Mouse (Mus musculus): Measurements from ENCODE around the gene Trrap.

Gene Trrap

DNA sequence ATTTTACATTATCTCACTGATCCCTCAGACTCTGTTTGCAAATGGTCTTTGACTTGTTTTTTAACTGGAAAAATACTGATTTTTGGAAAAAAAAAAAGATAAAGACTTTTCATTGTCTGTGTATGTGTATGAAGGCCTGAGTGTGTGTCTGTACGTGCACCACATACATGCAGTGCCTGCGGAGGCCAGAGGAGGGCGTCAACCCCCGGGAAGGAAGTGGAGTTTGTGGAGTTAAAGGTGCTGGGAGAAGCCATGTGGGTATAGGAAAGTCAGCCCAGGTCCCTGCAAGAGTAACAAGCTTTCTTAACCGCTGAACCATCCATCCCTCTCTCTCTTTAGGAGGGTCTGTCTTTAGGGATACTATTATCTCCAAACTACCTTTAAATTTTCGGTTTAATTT lies 5.7 kb downstream of the Trrap start:
- in situ Hi-C loops (cut with MseI, MboI): no loop called here

GRCm38 (mm10) chr5:144780654-144781053 lies 13.1 kb downstream of the Trrap start:
- in situ Hi-C loops (cut with MseI, MboI): no loop called here

DNA sequence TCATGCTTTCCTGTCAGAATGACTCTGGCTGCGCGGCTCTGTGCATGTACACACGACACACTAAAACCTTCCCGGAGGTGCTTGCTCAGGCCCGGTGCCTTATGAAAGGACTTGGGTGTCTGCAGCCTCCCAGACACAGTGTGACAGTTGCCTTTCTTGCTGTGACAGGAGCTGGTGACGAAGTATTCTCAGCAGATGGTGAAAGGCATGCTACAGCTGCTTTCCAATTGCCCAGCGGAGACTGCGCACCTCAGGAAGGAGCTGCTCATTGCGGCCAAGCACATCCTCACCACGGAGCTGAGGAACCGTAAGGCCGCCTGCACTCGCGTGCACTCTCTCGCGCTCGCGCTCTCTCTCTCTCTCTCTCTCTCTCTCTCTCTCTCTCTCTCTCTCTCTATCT lies 18.9 kb downstream of the Trrap start:
- in situ Hi-C loops (cut with MseI, MboI): no loop called here

- in situ Hi-C loops (cut with MseI, MboI): no loop called here
Observed at GRCm38 (mm10) chr5:144793374-144793773, 25.8 kb downstream of the Trrap start.

DNA sequence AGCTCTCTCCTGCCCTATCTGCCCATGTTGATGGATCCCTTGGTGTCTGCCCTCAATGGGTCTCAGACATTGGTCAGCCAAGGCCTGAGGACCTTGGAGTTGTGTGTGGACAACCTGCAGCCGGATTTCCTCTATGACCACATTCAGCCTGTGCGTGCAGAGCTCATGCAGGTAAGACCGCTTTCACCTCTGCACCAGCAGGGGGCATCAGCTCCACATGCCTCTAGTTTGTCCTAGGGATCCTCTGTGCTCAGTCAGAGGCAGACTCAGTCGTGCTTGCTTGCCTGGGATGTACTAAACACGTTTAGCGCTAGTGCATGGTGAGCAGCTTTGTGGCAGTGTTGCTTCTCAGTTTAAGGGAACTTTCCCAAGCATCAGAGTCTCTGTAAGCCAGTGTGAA lies 27.2 kb downstream of the Trrap start:
- in situ Hi-C loops (cut with MseI, MboI): no loop called here

- in situ Hi-C loops (cut with MseI, MboI): no loop called here
Observed at GRCm38 (mm10) chr5:144797116-144797515, 29.6 kb downstream of the Trrap start.

- in situ Hi-C loops (cut with MseI, MboI): no loop called here
Observed at GRCm38 (mm10) chr5:144803066-144803465, 35.5 kb downstream of the Trrap start.

DNA sequence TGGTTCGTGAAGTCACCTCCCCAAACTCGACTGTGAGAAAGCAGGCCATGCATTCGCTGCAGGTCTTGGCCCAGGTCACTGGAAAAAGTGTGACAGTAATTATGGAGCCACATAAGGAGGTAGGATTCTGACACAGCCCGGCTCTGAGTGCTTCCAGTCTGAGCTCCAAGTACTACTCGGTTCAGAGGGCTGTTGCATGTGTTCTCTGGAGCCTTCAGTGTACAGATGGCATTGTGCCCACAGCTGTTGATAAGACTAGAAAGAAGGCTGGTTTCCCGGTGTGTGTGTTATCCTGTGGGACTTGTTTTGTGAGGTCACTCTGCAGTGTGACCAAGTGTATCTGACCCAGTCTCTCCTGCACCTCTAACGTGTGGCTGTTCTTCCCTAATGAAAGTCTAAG lies 36.6 kb downstream of the Trrap start:
- in situ Hi-C loops (cut with MseI, MboI): no loop called here

GRCm38 (mm10) chr5:144806931-144807330 lies 39.4 kb downstream of the Trrap start:
- in situ Hi-C loops (cut with MseI, MboI): no loop called here

DNA sequence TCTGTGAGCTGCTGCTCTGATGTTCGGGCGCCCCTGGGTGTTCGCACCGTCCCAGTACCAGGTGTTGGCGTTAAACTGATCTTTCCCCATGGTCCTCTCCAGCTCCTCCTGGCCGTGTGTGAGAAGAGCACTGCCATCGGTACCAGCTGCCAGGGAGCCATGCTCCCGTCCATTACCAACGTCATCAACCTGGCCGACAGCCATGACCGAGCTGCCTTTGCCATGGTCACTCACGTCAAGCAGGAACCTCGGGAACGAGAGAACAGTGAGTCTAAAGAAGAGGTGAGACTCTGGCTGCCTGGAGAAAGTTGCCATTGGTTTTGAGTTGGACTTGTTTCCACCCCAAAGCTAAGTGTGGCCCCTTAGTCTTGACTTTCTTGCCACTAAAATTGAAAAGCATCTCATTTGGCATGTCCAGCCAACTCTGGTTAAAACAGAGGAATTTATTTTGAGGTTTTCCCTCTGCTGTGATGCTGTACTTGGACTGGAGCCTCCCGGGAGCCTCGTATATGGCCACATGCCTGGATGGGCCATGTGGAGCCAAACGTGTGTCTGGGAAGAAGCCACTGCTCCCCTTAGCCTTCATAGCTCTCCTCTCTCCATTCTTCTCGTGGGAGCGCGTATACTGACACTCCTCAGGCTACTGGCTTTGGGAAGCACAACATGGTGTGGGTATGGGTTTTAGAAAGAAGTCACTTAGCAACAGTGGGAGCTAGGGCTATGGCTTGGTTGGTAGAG lies 61.0 kb downstream of the Trrap start:
- in situ Hi-C loops (cut with MseI, MboI): no loop called here

- in situ Hi-C loops (cut with MseI, MboI): no loop called here
Observed at GRCm38 (mm10) chr5:144829631-144830030, 62.1 kb downstream of the Trrap start.

GRCm38 (mm10) chr5:144831840-144832469 lies 64.4 kb downstream of the Trrap start:
- in situ Hi-C loops (cut with MseI, MboI): no loop called here

DNA sequence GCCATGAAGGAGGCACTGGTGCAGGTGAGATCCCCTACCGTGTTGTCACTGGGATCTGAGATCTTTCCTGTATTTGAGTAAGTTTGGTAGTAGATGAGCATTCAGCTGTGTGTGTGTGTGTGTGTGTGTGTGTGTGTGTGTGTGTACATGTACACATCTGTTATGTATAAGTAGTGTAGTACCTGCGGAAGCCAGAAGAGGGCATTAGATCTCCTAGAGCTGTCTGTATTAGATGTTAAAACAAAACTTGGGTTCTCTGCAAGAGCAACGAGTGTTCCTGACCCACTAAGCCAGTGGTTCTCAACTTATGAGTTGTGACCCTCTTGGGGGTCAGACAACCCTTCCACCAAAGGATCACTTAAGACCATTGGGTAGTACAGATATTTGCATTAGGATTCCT lies 68.6 kb downstream of the Trrap start:
- in situ Hi-C loops (cut with MseI, MboI): no loop called here

DNA sequence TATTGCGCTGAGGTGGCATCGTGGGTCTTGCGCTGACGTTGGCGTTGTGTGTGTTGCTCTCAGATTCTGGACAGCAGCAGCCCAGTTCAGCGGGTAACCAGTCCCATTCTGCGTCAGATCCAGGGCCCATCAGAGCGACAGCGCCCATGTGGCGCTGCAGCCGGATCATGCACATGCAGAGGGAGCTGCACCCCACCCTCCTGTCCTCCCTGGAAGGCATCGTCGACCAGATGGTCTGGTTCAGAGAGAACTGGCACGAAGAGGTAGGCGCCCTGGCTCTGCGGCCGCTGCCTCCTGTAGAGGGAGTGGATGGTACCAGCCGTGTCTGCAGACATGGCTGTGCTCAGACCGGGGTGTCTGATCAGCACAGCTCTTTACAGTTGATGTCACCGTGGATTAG lies 77.8 kb downstream of the Trrap start:
- in situ Hi-C loops (cut with MseI, MboI): no loop called here

- in situ Hi-C loops (cut with MseI, MboI): no loop called here
Observed at GRCm38 (mm10) chr5:144848735-144849134, 81.2 kb downstream of the Trrap start.

GRCm38 (mm10) chr5:144849932-144850331 lies 82.4 kb downstream of the Trrap start:
- in situ Hi-C loops (cut with MseI, MboI): no loop called here

DNA sequence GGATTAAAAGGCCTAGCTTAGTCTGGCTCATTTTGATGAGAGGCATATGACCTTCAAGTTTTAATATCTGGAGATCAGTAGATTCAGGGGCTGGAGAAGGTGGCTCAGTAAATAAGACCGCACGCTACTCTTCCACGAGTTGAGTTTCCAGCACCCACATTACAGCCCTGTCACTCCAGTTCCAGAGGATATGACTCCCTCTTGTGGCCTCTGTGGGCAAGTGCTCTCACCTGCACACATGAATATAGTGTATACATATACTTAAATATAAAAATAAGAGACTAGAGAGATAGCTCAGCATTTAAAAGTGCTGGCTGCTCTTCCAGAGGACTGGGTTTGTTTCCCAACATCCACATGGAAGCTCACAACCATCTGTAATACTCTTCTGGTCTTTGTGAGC lies 84.3 kb downstream of the Trrap start:
- in situ Hi-C loops (cut with MseI, MboI): no loop called here

DNA sequence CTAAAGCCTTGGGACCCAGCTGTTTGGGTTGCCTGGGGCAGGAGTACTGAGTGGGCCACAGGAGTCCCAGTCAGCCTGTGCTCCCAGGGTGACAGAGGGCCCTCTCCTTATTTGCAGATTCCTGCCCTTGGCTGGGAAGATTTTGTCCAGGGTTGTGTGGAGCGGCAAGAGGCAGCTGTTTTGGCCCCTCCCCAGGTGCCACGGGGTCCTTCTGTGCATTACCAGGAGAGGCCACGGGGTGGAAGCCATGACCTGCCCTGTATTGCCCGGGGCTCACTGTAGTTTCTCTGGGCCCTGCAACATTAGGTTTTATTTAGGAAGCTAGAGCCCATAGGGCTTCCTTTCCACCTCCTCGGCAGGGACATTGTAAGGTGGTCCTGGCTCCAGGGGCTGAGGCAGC lies 86.4 kb downstream of the Trrap start:
- in situ Hi-C loops (cut with MseI, MboI): no loop called here

DNA sequence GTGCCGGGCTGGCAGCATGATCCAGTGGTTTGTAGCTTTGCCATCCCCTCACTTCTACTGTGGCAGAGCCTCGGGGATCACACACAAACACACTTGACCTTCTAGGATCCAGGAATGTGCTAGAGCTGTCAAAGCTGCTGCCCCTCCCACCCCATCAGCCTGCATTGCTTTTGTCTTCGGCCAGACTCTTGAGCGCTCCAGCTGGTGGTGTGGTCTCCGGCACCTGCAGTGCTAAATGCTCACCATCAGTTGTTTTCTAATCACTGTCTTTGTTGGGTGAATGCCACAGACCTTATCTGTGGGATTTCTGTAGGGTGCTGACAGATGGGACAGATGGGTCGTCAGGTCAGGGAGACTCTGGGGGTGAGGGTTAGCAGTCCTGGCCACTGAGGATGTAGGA lies 88.4 kb downstream of the Trrap start:
- in situ Hi-C loops (cut with MseI, MboI): no loop called here

DNA sequence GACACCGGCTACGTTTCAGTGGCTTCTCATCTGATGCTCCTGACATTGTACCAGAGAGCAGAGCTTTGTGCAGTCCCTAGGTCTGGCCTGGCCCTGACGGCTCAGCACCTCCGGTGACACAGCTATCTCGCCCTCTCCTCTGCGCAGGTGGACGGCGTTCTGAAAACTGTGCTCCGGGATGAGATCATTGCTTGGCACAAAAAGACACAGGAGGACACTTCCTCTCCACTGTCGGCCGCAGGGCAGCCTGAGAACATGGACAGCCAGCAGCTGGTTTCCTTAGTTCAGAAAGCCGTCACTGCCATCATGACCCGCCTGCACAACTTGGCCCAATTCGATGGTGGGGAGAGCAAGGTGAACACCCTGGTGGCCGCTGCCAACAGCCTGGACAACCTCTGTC lies 91.0 kb downstream of the Trrap start:
- in situ Hi-C loops (cut with MseI, MboI): no loop called here

GRCm38 (mm10) chr5:144859284-144859683 lies 91.8 kb downstream of the Trrap start:
- in situ Hi-C loops (cut with MseI, MboI): no loop called here

DNA sequence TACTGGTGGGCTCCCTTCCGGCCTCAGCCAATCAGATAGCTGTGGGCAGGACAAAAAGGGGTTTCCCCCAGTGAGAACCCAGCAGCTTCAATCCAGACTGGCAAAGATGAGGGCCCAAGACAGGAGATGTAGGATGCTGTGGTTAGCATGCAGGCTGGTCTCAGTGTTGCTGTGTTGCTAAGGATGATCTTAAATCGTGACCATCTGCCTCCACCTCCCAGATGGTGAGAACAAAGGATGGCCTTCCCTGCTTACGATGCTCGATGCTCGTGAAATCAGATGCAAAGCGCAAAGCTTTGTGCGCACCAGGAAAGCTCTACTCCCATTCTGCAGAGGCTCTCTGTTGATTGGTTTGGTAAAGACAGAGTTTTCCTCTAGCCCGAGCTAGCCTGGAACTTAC lies 93.4 kb downstream of the Trrap start:
- in situ Hi-C loops (cut with MseI, MboI): no loop called here

DNA sequence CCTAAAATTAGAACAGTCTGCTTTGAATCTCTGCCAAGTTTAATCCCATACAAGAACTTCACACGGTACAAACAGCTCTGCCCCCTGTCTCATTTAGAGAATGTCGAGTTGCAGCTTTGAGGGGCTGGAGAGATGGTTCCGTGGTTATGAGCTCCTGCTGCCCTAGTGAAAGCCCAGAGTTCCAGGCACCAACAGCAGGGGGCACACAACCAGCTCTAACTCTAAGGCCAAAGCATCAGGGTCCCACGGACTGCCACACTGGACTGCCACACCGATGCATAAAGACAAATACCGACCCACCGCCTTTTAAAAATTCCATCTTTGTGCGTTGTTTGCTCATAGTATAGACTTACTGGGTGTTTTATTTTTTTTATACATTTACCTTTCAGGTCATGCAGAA lies 99.4 kb downstream of the Trrap start:
- in situ Hi-C loops (cut with MseI, MboI): no loop called here

DNA sequence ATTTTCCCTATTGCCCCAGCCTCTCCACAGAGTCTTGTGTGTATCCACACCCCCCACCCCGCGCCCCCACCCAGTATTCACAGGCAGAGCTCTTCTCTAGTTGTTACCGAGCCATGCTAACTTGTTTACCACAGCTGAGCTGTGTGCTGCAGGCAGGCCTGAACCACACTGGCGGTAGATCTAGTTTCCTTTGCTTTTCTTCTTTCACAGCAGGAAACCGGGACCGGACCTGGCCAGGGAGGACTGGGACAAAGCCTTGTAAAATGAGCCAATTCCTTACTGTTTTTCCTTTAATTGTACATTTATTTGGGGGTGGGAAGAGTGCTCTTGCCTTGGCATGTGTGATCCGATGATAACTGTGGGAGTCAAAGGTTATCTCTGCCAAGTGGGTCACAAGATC lies 101.9 kb downstream of the Trrap start:
- in situ Hi-C loops (cut with MseI, MboI): no loop called here

All from mouse trophoblast stem cell (cell line).